Mouse (Mus musculus) liver, embryonic 14.5 days (tissue): ENCODE results near the gene Poldip2.

Experiments used
- CTCF ChIP-seq: IDR thresholded peaks from 2 replicates; pipeline ENCODE4 v1.5.1; 2016; ENCODE audit warnings: antibody characterized with exemption, low read depth, control low read depth
- EP300 ChIP-seq: IDR thresholded peaks from 2 replicates; pipeline ENCODE4 v1.6.1; 2016; ENCODE audit warnings: antibody characterized with exemption, low read depth

DNA sequence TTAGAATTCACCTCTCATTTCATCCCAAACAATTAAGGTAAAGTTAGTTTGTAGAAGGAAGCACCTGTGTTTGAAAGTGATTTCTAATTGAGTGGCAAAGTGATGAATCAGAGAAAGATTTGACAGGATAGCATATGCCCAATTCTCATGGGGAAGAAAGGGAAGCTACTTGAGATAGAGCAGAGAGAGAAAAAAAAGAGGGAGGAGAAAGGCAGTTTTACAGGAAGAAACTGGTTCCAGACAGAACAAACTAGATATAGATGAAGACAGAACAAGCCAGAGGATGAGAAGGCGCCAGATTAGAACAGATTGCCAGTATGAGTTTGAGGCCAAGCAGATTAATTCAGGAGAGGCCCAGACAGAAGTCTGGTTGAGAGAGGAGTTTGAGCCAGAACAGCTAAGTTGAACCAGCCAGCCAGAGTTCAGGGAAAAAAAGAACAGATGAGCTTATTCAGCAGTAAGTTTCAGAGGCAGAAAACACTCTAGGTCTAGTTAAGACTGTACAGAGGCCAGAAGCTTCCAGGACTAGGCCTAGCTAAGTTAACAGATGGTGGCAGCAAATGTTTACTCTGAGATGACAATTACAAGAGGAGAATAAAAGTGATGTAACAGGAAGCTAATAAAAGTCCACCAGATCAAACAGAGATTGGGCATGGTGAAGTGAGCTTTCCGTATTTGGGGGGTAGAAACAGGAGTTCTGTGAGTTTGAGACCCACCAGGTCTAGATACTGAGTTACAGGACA is 35.9 kb downstream of the Poldip2 start:
- TF ChIP-seq CTCF (no peak), EP300 (no peak)
